Mouse (Mus musculus) ES-E14 (cell line): ENCODE results near the gene Nhlrc4.

Experiments
- MAFK ChIP-seq: IDR thresholded peaks from 2 replicates; pipeline ENCODE4 v1.6.1; 2014; ENCODE audit warnings: mild to moderate bottlenecking, low read depth, low read length, inconsistent platforms; ENCODE audit not compliant: insufficient read depth
- ZNF384 ChIP-seq: IDR thresholded peaks from 2 replicates; pipeline ENCODE4 v1.6.1; 2012; ENCODE audit warnings: low read depth, low read length, inconsistent platforms

DNA sequence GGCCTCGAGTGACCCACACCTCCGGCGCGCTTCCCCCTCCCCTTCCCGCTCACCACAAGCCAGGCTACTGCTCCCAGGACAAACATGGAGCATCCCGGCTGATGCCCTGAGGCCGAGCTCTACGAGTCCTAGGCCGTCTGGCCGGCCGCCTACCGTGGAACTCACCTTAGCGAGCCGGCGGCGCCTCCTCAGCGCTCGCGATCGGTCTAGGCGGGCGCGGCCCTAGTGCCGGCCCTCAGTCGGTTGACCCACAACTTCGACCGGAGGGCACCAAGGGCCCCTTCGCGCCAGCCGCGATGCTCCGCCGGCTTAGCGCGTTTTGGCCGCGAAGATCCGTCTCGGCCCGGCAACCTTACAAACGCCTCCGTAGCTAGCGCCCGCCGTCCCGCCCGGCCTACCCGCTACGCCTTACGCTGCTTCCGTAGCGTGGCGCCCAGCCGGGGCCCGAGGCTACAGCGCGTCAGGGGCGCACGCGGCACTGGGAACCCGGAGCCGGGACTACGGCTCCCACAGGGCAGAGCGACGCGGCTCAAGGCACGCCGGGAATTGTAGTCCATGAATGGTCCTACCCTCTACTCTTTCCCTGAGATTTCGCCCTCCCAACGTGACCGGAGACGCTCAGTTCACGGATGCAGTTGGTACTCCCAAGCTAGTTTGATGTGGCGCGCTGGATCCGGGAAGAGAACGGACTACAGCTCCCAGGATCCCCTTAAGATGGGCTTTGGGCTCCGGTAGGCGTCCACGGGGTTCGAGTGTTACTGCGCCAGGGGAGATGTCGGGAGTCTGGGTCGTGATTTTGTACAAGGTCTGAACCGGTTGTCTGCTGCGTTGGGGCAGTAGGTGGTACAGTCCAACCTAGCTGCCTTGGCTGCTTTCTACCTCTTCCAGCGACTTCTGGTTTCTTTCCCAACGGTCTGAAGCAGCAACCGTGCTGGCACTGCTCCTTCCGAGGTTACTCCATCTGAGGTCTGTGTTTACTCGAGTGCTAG is 40.8 kb upstream of the Nhlrc4 start, which contains the start of gene Capn15:
- no peak for TF ChIP-seq MAFK
- TF ChIP-seq ZNF384, result no peak
